Mouse (Mus musculus) heart, embryonic 15.5 days (tissue): Measurements from ENCODE around the gene Eif2b5. TPM values are rescaled to one million over a fixed set of nuclear protein-coding genes. Genes with fewer than 3 reads are reported as not detected.
A peak's percentile ranks its signal among the peaks of the same experiment; 100 is the strongest.

Source experiments
- ATAC-seq: fragments of 200-750 bp; cut with Nextera tagmentation; replicated peaks from 2 replicates; pipeline ENCODE4 v1.8.0; 2017; ENCODE audit warnings: low read depth, moderate TSS enrichment; ENCODE audit not compliant: insufficient number of reproducible peaks, insufficient read depth, low FRiP score
- H3K27ac ChIP-seq: fragments of 300-500 bp; sonication (generic); 2 replicates; pipeline ENCODE4 v1.5.1; 2015; ENCODE audit warnings: mild to moderate bottlenecking, inconsistent platforms
- H3K27me3 ChIP-seq: fragments of 300-500 bp; sonication (generic); 2 replicates; pipeline ENCODE4 v1.6.1; 2015; ENCODE audit warnings: inconsistent platforms
- H3K36me3 ChIP-seq: fragments of 300-500 bp; sonication (generic); 2 replicates; pipeline ENCODE4 v1.6.1; 2015; ENCODE audit warnings: mild to moderate bottlenecking, inconsistent platforms
- H3K4me1 ChIP-seq: fragments of 300-500 bp; sonication (generic); replicated peaks from 2 replicates; pipeline ENCODE4 v1.6.1; 2015; ENCODE audit warnings: inconsistent platforms
- H3K4me2 ChIP-seq: fragments of 300-500 bp; sonication (generic); 2 replicates; pipeline ENCODE4 v1.6.1; 2015; ENCODE audit warnings: inconsistent platforms, mild to moderate bottlenecking, moderate library complexity
- H3K4me3 ChIP-seq: fragments of 300-500 bp; sonication (generic); 2 replicates; pipeline ENCODE4 v1.5.1; 2015; ENCODE audit warnings: mild to moderate bottlenecking, inconsistent platforms
- H3K9ac ChIP-seq: fragments of 300-500 bp; sonication (generic); 2 replicates; pipeline ENCODE4 v1.6.1; 2015; ENCODE audit warnings: mild to moderate bottlenecking, inconsistent platforms
- H3K9me3 ChIP-seq: fragments of 300-500 bp; sonication (generic); replicated peaks from 2 replicates; pipeline ENCODE4 v1.6.1; 2016; ENCODE audit warnings: inconsistent platforms
- WGBS: fragments of 180-500 bp; shearing (Covaris S2); methylation state at CpG from one replicate; pipeline ENCODE4 v1.1.7; 2015; ENCODE audit warnings: mixed read lengths; 5-methylcytosine and 5-hydroxymethylcytosine counted together
- polyA plus RNA-seq: library from polyadenylated mRNA; unstranded; fragments of >200 nt; fragmentation: Nextera tagmentation; extraction: Ambion mirVana; gene quantifications from 2 replicates; pipeline ENCODE4 v1.2.1, GENCODE M21; 2015

Eif2b5 gene
- polyA plus RNA-seq, 1 experiment from 2014 or later, result 66.6 TPM

DNA sequence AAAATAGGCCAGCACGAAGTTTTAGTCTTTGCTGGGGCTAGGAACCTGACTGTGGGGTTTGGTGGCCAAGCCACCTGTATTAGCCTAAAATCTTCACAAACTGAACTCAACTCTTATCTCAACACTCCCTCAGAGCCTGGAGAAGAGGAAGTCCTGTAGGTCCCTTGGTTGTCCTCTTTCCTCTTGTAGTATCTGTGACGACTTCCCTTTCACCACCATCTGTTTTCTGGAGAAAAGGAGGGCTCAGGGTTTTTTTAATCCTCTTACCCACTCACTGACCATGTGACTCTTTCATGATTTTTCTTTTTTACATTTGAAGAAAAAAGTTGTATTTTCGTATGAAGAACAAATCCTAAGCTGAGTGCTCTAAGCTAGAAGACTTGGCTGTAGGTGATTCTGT is 41.0 kb downstream of the Eif2b5 start:
- H3K4me3 ChIP-seq, result no peak overlapping the region
- H3K4me1 ChIP-seq, result peaks cover 28% of the 10 kb centered on the region
- no peaks in the 10 kb centered on the region for H3K27me3 ChIP-seq
- WGBS, result 74% methylated on average over 3 of the region's 3 CpGs
- no peak overlapping the region for H3K9ac ChIP-seq
- ATAC-seq, result no peak
- H3K27ac ChIP-seq, result no peak overlapping the region
- peaks cover 64% of the 10 kb centered on the region for H3K36me3 ChIP-seq
- no peak overlapping the region for H3K4me2 ChIP-seq
- H3K9me3 ChIP-seq, result no peaks in the 10 kb centered on the region

DNA sequence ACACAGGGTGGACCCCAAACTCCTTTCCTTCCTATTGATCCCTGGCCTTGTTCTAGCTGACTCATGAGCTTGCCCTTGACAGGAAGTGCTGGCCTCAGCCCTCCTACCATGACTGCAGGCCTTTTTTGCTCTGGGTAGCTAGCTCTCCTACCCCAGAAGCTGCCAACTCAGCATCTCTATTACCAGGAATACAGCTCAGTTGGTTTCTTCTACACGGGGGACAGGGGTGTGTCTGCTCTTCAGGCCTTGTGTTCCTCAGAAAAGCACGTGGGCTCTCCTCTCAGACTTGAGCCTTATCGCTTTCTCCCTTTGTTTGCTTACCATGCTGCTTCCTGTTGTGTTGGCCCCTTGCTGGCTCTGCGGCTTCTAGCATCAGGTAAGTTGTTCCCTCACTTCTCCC is 41.8 kb downstream of the Eif2b5 start:
- Histone ChIP-seq H3K9ac (no peak overlapping the region), H3K4me2 (no peak overlapping the region), H3K4me1 (peaks cover 28% of the 10 kb centered on the region), H3K4me3 (no peak overlapping the region), H3K36me3 (peaks cover 71% of the 10 kb centered on the region), H3K9me3 (no peaks in the 10 kb centered on the region), H3K27me3 (no peaks in the 10 kb centered on the region), H3K27ac (no peak overlapping the region)
- no peak for ATAC-seq
- 66% methylated on average over 4 of the region's 4 CpGs for WGBS

DNA sequence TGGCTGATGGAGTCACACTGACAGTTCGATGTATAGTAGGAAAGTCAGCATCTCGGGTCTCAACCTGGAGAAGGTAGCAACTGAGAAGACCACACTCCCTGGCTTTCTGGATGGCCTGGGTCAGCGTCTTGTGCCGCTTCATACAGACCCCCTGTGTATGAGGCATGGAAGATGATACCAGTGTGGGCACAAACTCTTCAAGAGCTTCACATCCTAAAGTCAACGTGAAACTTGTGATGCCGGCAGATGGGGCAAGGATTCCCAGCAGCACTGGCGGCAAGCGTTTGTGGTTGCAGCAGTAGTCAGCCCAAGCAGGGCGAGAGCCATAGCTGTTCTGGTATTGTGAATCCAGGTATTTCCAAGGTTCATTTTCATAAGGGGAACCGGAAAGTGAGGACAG is 47.1 kb downstream of the Eif2b5 start:
- H3K36me3 ChIP-seq, result peaks cover 57% of the 10 kb centered on the region
- peaks cover 21% of the 10 kb centered on the region for H3K4me1 ChIP-seq
- WGBS, result 86% methylated on average over 10 of the region's 10 CpGs
- H3K9ac ChIP-seq, result no peak overlapping the region
- no peak for ATAC-seq
- no peak overlapping the region for H3K27ac ChIP-seq
- H3K4me2 ChIP-seq, result no peak overlapping the region
- H3K4me3 ChIP-seq, result no peak overlapping the region
- no peaks in the 10 kb centered on the region for H3K9me3 ChIP-seq
- no peaks in the 10 kb centered on the region for H3K27me3 ChIP-seq

DNA sequence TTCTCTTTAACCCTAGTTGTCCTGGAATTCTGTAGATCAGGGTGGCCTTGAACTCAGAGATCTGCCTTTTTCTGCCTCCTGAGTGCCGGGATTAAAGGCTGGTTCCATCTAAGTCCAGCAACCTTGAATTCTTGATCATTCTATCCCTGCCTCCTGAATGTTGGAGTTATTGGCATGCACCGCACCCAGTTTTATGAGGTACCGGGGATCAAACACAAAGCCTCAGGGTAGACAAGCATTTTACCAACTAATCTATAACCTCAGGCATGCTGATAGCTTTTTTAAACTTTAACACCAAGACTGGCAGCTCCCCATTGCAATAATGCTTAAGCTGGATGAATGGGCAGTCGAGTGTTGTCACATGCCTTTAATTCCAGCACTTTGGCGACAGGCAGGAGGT is 48.8 kb downstream of the Eif2b5 start:
- WGBS, result 48% methylated on average over 5 of the region's 5 CpGs
- Histone ChIP-seq H3K4me2 (peak overlapping the region; percentile 63), H3K4me3 (peak overlapping the region; percentile 83), H3K27ac (peak overlapping the region; percentile 66), H3K9ac (peak overlapping the region; percentile 60), H3K9me3 (no peaks in the 10 kb centered on the region), H3K36me3 (peaks cover 55% of the 10 kb centered on the region), H3K4me1 (peaks cover 21% of the 10 kb centered on the region), H3K27me3 (no peaks in the 10 kb centered on the region)
- ATAC-seq, result no peak

DNA sequence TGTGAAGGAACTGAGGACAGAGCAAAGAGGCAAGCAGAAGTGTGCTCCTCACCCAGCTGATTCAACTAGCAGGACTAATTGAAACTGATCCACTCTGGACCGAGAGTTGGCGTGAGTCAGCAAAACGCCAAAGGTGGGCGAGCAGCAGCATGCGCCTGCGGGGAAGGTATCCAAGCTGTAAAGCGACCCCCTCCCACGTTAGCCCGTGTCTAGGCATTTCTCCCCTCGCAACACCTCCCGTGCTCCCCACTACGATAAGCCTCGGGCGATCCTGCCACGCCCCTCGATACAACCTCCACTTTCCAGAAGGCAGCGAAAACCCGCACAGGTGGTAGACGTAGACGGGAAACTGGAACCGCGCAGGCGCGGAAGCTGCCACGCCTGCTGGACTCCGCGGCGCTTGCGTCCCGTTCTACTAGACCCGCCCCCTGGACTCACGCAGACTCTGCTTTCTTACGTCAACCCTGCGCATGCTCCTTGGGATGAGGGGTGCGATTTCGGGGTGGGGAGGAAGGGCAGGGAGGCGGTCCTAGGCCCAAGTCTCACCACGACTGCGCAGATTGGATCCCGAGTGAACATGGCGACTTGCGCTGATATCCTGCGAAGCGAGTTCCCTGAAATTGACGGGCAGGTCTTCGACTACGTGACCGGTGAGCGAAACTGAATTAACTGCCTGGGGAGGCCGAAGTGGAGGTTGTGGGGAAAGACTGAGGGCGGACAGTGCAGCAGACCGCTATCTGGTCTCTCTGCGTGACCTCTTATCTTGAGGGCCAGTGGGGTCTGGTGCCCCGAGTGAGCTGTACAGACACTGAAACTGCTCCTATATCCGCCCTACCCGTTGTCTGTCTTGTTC is 49.7 kb downstream of the Eif2b5 start, which contains the start of gene Abcf3:
Gene Abcf3 (plus strand): TSS at position 482 of the 853 bp plus-strand sequence.
- Histone ChIP-seq H3K9me3 (no peaks in the 10 kb centered on the region), H3K4me3 (peak within 1 kb of the TSS; percentile 83), H3K36me3 (peaks cover 56% of the 10 kb centered on the region), H3K4me2 (peak within 1 kb of the TSS; percentile 71), H3K27ac (peak within 1 kb of the TSS; percentile 69), H3K4me1 (peaks cover 21% of the 10 kb centered on the region), H3K9ac (peak within 1 kb of the TSS; percentile 83), H3K27me3 (no peaks in the 10 kb centered on the region)
- under 1% methylated on average over 56 of the region's 56 CpGs for WGBS
- peak; percentile 99 for ATAC-seq

DNA sequence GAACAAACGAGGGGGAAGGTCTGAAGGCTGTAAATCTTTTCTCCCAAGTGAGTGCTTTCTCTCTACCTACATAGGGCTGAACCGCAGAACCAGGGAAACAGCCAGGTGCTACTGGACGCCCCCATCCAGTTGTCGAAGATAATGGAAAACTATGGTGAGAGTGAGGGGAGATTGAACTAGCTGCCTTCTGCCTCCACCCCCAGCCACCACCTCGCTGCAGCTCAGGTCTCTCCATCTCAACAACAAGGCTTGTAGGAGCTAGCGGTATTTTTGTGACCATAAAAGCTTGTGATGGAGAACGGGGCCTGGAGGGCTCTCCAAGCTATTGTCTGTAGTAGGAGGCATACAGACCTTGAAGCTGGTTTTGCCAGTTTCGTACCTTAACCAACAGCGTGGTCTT is 50.5 kb downstream of the Eif2b5 start:
- Histone ChIP-seq H3K4me1 (peaks cover 21% of the 10 kb centered on the region), H3K36me3 (peaks cover 56% of the 10 kb centered on the region), H3K9ac (peak overlapping the region; percentile 83), H3K4me3 (peak overlapping the region; percentile 83), H3K4me2 (peak overlapping the region; percentile 71), H3K9me3 (no peaks in the 10 kb centered on the region), H3K27me3 (no peaks in the 10 kb centered on the region), H3K27ac (no peak overlapping the region)
- 42% methylated on average over 9 of the region's 9 CpGs for WGBS
- ATAC-seq, result no peak

DNA sequence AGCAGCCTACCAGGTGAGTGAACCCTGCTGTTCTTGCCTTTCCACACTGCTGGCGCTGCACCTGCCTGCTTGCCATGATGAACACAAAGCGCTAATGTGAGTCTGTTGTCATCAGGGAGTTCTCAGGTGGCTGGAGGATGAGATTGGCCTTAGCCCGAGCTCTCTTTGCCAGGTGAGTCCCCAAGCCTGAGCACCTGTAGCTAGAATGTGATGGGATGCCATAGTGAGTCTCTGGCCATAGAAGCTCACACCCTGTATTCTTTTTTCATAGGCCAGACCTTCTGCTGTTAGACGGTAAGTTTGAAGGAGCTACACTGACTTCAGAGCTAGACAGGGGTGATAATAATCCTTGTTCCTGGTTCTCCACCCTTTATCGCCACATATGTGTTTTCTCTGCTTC is 53.1 kb downstream of the Eif2b5 start:
- H3K9ac ChIP-seq, result no peak overlapping the region
- peaks cover 21% of the 10 kb centered on the region for H3K4me1 ChIP-seq
- no peak overlapping the region for H3K4me2 ChIP-seq
- WGBS, result 92% methylated on average over 5 of the region's 5 CpGs
- no peaks in the 10 kb centered on the region for H3K27me3 ChIP-seq
- H3K27ac ChIP-seq, result no peak overlapping the region
- ATAC-seq, result no peak
- no peak overlapping the region for H3K4me3 ChIP-seq
- H3K36me3 ChIP-seq, result peaks cover 53% of the 10 kb centered on the region
- H3K9me3 ChIP-seq, result no peaks in the 10 kb centered on the region

DNA sequence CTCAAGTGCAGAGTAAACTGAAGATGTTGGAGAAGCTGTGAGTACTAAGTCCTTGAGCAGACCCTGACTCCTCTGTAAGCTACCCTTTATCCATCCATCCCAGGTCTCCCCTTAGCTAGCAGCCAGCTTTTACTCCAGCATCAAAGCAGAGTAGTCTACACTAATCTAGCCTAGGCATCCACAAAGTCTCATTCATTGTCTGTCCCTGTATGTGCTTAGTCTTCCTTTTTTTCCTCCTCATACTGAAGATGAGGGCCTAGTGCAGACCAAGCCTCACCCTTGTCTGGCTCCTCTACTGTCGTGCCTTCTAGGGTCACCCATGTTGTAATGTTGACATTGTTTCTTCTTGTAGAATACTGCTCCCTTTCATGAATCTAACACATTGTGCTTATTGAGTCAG is 54.0 kb downstream of the Eif2b5 start:
- H3K36me3 ChIP-seq, result peaks cover 57% of the 10 kb centered on the region
- 89% methylated on average over 1 of the region's 1 CpGs for WGBS
- H3K4me1 ChIP-seq, result peaks cover 14% of the 10 kb centered on the region
- H3K4me2 ChIP-seq, result no peak overlapping the region
- no peaks in the 10 kb centered on the region for H3K9me3 ChIP-seq
- no peak overlapping the region for H3K9ac ChIP-seq
- no peaks in the 10 kb centered on the region for H3K27me3 ChIP-seq
- H3K27ac ChIP-seq, result no peak overlapping the region
- no peak overlapping the region for H3K4me3 ChIP-seq
- ATAC-seq, result no peak

DNA sequence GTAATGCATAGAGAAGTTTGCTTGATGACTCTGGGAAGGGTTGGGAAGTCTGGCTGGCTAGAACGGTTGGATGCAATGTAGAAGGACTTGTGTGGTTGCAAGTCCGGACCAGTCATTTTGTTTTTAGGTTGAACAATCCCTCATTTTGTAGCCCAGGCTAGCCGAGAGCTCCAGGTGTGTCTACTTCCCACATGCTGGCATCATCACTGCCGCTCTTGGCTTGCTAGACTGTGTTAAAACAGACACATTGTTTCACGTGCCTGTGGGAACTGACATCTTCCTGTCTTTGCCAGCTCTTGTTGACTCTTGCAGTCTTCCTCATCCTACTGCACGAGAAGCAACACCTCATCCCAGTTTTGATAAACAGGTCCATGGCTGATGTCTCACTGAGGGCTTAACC is 56.4 kb downstream of the Eif2b5 start:
- no peaks in the 10 kb centered on the region for H3K27me3 ChIP-seq
- 85% methylated on average over 6 of the region's 6 CpGs for WGBS
- peaks cover 76% of the 10 kb centered on the region for H3K36me3 ChIP-seq

DNA sequence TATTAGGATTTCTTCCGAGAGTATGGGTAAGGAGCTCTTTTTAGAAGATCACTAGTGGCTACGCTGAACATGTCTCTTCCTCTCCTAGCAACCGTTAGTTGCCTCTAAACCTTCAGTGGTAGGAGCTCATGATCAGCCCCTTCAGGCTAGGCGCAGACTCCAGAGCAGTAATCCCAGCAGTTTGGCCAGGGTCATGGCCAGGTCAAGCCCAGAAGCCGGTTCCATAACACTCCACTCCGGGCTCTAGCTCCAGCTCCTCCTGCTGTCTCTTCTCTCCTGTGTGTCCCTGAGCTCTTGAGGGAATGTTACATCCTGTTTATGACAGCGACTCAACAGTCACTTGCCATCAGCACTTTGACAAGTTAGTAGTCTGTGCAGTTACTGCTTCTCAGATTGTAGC is 58.8 kb downstream of the Eif2b5 start:
- Histone ChIP-seq H3K27ac (no peak overlapping the region), H3K4me1 (no peaks in the 10 kb centered on the region), H3K4me2 (no peak overlapping the region), H3K4me3 (no peak overlapping the region), H3K9me3 (no peaks in the 10 kb centered on the region), H3K9ac (no peak overlapping the region), H3K27me3 (no peaks in the 10 kb centered on the region), H3K36me3 (peaks cover 78% of the 10 kb centered on the region)
- 70% methylated on average over 7 of the region's 7 CpGs for WGBS
- ATAC-seq, result no peak

More for the DNA sequence above, 56.4 kb downstream of the Eif2b5 start:
- Histone ChIP-seq H3K9ac (no peak overlapping the region), H3K9me3 (no peaks in the 10 kb centered on the region), H3K27ac (no peak overlapping the region), H3K4me1 (no peaks in the 10 kb centered on the region), H3K4me2 (no peak overlapping the region), H3K4me3 (no peak overlapping the region)
- ATAC-seq, result no peak
